Mouse (Mus musculus) left cerebral cortex, postnatal 14 days (tissue): Measurements from ENCODE around the gene Ndufa11. TPM values are rescaled to one million over a fixed set of nuclear protein-coding genes. Genes with fewer than 3 reads are reported as not detected.
A peak's percentile ranks its signal among the peaks of the same experiment; 100 is the strongest.

Experiments
- DNase-seq, 2 experiments: peaks; one replicate each; pipeline ENCODE4 v3.0.0; 2021 to 2022; ENCODE audit warnings: low spot score in 2 of 2, mixed read lengths in 1 of 2
- intact Hi-C: fragments of 180-260 bp; cut with DNase I; formaldehyde crosslinking; loops from one replicate; pipeline ENCODE4 v1.15.1; 2025
- total RNA-seq, 2 experiments: library from RNA; stranded (reverse); gene quantifications; 2 replicates each; pipeline ENCODE4 v1.2.3; 2021

Gene Ndufa11
- total RNA-seq, 2 experiments from 2014 or later = 227 to 229 TPM

GRCm38 (mm10) chr17:56709708-56710107 lies 7.9 kb upstream of the Ndufa11 start:
- intact Hi-C loops = no loop called here
- DNase-seq = no peak

GRCm38 (mm10) chr17:56715360-56715759 lies 2.2 kb upstream of the Ndufa11 start:
- DNase-seq = no peak
- intact Hi-C loops = no loop called here

GRCm38 (mm10) chr17:56715914-56716654 lies 1.5 kb upstream of the Ndufa11 start:
- intact Hi-C loops = no loop called here
- DNase-seq = no peak

- DNase-seq = peak; percentile 98 to 99
- intact Hi-C loops = no loop called here
These were observed 758 bp upstream of the Ndufa11 start for GRCm38 (mm10) chr17:56716655-56717362.

GRCm38 (mm10) chr17:56722441-56722840 lies 4.9 kb downstream of the Ndufa11 start:
- no peak for DNase-seq
- intact Hi-C loops = no loop called here

GRCm38 (mm10) chr17:56723419-56724161 lies 6.0 kb downstream of the Ndufa11 start:
- DNase-seq = no peak
- intact Hi-C loops = no loop called here

GRCm38 (mm10) chr17:56727029-56727649 lies 9.6 kb downstream of the Ndufa11 start:
- intact Hi-C loops = no loop called here
- no peak for DNase-seq

GRCm38 (mm10) chr17:56727659-56728058 lies 10.1 kb downstream of the Ndufa11 start:
- DNase-seq = no peak

GRCm38 (mm10) chr17:56728117-56728516 lies 10.6 kb downstream of the Ndufa11 start:
- intact Hi-C loops = no loop called here
- DNase-seq = peak in 1 of 2 experiments; percentile 43

More at GRCm38 (mm10) chr17:56727659-56728058, 10.1 kb downstream of the Ndufa11 start:
- intact Hi-C loops = no loop called here

- intact Hi-C loops = no loop called here
- DNase-seq = no peak
These were observed 11.6 kb downstream of the Ndufa11 start for GRCm38 (mm10) chr17:56729151-56729550.

GRCm38 (mm10) chr17:56729656-56730055 lies 12.1 kb downstream of the Ndufa11 start:
- DNase-seq = no peak
- intact Hi-C loops = no loop called here

- DNase-seq = no peak
- intact Hi-C loops = no loop called here
These were observed 19.0 kb downstream of the Ndufa11 start for GRCm38 (mm10) chr17:56736534-56736933.

- intact Hi-C loops = no loop called here
- DNase-seq = no peak
These were observed 20.7 kb downstream of the Ndufa11 start for GRCm38 (mm10) chr17:56738221-56738620.

- no peak for DNase-seq
- intact Hi-C loops = no loop called here
These were observed 22.7 kb downstream of the Ndufa11 start for GRCm38 (mm10) chr17:56740118-56740787.

GRCm38 (mm10) chr17:56740788-56741160 lies 23.2 kb downstream of the Ndufa11 start:
- DNase-seq = no peak
- intact Hi-C loops = no loop called here

- DNase-seq = no peak
- intact Hi-C loops = no loop called here
These were observed 26.6 kb downstream of the Ndufa11 start for GRCm38 (mm10) chr17:56744173-56744572.

GRCm38 (mm10) chr17:56751404-56752072 lies 34.0 kb downstream of the Ndufa11 start:
- intact Hi-C loops = no loop called here
- peak in 1 of 2 experiments; percentile 56 for DNase-seq

- intact Hi-C loops = no loop called here
- no peak for DNase-seq
These were observed 35.9 kb downstream of the Ndufa11 start for GRCm38 (mm10) chr17:56753452-56753851.
